Mouse (Mus musculus): ENCODE measurements at regions not wholly inside any gene's neighbourhood (a gene's known extent, or its start where the extent isn't known, plus 50 kb on each side); places are given as distances from the start of the nearest gene placed in this dataset.

- no peak for DNase-seq (ENCODE audit: extremely low read depth, low read depth, low spot score)
Measured at GRCm38 (mm10) chr3:61740088-61740487, 374.3 kb upstream of the B430305J03Rik start.

DNA sequence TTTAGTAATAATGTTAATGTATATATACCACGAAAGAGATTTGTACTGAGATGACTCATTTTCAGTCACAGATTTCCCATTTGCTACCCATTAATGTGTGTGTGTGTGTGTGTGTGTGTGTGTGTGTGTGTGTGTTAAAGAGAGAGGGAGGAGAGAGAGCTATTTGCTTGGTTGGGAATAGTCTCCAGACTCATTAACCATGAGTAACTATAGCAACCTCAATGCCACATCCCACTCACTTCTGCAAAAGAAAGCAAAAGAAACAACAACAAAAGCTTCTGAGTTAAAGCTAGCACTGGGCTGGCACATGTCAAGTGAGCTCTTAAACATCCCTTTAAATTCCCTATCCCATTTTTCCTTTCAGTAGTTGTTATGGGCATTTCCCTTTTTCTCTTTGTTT is 372.8 kb upstream of the B430305J03Rik start:
- DNase-seq (ENCODE audit: extremely low read depth, low read depth, low spot score), result no peak

DNA sequence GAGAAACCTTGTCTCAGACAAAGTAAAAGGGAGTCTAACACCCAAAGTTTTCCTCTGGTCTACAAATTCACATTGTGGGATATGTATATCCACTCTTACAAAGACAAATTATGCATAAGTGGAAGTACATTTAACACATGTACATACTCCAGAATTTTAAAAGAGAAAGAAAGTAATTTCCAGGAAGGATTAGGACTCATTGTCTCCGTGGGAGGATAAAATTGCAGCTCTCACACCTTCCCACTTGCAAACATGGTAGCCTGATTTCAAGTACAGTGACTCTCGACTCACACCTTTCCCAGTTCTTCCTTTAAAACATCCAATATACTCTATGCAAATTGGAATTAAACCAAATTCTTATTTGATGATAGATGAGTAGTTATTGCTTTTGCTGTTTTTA is 351.0 kb upstream of the B430305J03Rik start:
- DNase-seq (ENCODE audit: extremely low read depth, low read depth, low spot score), result no peak

DNA sequence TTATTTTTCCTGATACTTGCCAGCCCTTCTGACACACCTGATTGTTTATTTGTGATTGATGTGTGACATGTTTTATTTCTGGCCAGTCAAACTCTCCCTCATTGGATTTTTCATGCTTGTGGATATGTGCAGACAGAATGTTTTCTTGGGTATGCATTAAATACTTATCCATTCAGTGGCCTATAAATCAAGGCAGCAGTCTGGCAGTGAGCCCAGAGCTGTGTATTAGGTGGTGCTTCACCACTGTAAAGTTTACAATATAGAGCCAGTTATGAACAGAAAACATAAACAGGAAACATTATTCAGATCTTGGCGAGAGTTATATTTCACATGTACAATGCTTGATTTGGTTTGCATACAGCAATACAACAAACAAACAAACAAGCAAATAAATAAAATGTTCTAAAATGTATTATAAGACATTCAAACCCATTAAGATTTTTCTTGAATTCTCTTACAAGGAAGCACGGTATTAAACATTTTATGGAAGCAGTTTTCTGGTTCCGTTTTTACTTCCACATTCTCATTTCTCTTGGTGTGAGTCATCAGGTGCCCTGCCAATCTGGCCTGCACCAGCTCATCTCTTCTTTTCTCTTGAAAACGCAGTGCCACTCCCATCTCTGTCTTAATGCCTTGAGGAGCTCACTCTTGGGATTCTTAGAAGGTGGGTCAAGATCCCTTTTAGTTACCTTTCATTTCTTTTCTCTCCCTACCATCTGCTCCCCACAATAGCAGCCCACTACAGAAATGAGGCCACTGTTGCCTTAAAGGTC is 322.4 kb upstream of the B430305J03Rik start:
- no peak for DNase-seq (ENCODE audit: extremely low read depth, low read depth, low spot score)

GRCm38 (mm10) chr3:61670874-61671273 is 305.1 kb upstream of the B430305J03Rik start:
- no peak for DNase-seq (ENCODE audit: extremely low read depth, low read depth, low spot score)

- DNase-seq (ENCODE audit: extremely low read depth, low read depth, low spot score), result no peak
Measured at GRCm38 (mm10) chr3:61656143-61656542, 290.4 kb upstream of the B430305J03Rik start.

DNA sequence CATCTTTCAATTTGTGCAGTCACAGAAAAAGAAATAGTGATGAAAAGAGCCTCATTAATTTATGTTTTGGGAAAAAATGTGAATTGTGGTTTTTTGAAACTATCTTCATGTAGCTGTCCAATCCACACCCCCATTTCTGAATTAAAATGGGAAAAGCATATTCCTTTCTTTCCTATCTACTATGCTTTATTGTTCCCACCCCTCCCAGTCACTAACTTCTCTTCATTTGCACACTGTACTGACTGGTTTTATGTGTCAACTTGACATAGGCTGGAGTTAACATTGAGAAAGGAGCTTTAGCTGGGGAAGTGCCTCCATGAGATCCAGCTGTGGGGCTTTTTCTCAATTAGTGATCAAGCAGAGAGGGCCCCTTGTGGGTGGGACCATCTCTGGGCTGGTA is 262.8 kb upstream of the B430305J03Rik start:
- no peak for DNase-seq (ENCODE audit: extremely low read depth, low read depth, low spot score)

GRCm38 (mm10) chr3:61628099-61628498 is 262.3 kb upstream of the B430305J03Rik start:
- no peak for DNase-seq (ENCODE audit: extremely low read depth, low read depth, low spot score)

GRCm38 (mm10) chr3:61623954-61624487 is 258.3 kb upstream of the B430305J03Rik start:
- DNase-seq (ENCODE audit: extremely low read depth, low read depth, low spot score), result no peak

GRCm38 (mm10) chr3:61605469-61605868 is 239.7 kb upstream of the B430305J03Rik start:
- no peak for DNase-seq (ENCODE audit: extremely low read depth, low read depth, low spot score)

DNA sequence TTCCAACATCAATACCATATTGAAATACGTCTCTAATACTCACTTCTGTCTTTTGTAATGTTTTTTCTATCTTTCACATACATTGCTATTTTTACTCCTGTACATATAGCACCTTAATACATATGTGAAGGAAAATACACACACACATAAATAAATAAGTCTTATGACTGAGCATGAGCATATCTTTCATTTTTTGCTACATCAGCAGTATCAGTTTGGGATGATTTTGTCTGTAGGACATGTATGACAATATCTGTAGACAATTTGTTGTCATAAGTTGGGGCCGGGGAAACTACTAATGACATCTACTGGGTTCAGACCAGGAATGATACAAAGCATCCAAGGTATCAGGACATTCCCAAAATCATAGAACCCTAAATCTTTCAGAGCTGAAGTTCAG is 237.1 kb upstream of the B430305J03Rik start:
- no peak for DNase-seq (ENCODE audit: extremely low read depth, low read depth, low spot score)

DNA sequence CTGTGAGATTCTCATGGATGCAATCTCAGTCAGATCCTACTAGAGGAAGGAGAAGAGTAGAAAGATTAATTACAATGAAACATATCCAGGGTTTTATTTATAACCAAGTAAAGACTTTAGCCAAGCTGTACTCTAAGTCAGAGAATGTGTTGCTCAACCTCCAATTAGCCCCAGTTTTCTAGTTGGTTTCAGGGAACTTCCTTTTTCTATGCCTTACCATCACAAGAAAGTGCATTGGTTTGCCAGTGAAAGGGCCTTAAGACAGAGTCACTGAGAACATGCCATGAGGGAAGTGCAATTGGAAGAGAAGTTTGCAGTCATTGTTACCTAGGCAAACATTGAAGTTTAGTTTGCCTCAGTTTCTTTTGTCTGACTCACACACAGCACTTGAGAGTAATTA is 229.8 kb upstream of the B430305J03Rik start:
- DNase-seq (ENCODE audit: extremely low read depth, low read depth, low spot score), result no peak

DNA sequence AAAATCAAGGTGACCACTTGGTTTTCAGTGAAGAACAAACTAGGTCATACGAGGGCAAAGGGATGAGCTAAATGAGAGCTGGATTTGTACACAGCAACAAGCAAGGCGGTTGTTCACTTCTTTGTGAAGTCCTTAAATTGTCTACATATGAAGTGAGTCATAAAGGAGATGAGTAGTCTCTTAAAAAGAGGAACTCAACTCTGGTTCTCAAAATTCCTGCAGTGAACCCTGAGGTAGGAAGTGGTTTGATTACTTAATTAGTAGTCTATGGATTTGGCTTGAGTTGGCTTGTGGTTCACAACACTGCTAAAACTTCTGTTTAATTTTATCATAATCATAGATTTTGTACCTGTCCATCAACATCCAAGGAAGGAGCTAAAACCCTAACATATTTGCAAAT is 226.6 kb upstream of the B430305J03Rik start:
- no peak for DNase-seq (ENCODE audit: extremely low read depth, low read depth, low spot score)

DNA sequence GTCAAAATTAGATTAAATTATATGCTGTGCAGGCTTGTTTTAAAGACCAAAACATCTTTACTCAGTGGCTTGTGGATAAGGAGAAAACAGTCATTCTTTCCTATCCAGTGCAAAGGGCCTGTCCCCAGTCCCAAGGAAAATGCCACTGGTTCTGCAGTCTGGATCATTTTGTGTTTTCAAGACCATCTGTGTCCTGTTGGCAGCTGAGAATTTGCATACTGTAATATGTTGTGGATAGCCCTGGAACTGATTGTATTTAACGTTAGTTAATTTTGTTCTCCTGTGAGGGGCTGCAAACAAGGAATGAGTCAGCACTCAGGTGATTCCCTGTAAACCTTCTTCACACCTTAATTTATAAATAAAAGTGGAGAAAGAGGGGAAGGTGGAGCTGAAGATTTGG is 217.9 kb upstream of the B430305J03Rik start:
- no peak for DNase-seq (ENCODE audit: extremely low read depth, low read depth, low spot score)

- DNase-seq (ENCODE audit: extremely low read depth, low read depth, low spot score), result no peak
Measured at GRCm38 (mm10) chr3:61582927-61583326, 217.2 kb upstream of the B430305J03Rik start.

- no peak for DNase-seq (ENCODE audit: extremely low read depth, low read depth, low spot score)
Measured at GRCm38 (mm10) chr3:61580252-61580651, 214.5 kb upstream of the B430305J03Rik start.

GRCm38 (mm10) chr3:61537113-61537512 is 171.4 kb upstream of the B430305J03Rik start:
- no peak for DNase-seq (ENCODE audit: extremely low read depth, low read depth, low spot score)

- no peak for DNase-seq (ENCODE audit: extremely low read depth, low read depth, low spot score)
Measured at GRCm38 (mm10) chr3:61535751-61536150, 170.0 kb upstream of the B430305J03Rik start.

- DNase-seq (ENCODE audit: extremely low read depth, low read depth, low spot score), result no peak
Measured at GRCm38 (mm10) chr3:61503178-61503577, 137.4 kb upstream of the B430305J03Rik start.

DNA sequence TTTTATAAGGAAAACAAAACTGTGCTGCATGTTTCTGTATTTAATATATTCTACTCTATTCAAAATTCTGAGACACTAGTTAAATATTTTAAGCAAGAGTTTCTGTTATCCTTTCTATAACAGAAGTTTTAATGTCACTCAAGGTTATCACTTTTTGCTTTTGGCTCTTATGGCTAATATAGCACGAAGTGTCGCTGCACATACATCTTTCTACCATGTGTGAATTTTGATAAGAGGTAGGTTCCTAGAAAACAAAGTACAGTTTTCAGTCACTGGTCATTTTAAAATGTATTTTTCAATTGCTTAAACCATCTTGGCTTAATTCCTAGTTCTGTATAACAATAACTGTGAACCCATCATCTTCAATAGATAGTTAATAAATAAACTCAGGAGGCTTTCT is 129.1 kb upstream of the B430305J03Rik start:
- DNase-seq (ENCODE audit: extremely low read depth, low read depth, low spot score), result no peak

DNA sequence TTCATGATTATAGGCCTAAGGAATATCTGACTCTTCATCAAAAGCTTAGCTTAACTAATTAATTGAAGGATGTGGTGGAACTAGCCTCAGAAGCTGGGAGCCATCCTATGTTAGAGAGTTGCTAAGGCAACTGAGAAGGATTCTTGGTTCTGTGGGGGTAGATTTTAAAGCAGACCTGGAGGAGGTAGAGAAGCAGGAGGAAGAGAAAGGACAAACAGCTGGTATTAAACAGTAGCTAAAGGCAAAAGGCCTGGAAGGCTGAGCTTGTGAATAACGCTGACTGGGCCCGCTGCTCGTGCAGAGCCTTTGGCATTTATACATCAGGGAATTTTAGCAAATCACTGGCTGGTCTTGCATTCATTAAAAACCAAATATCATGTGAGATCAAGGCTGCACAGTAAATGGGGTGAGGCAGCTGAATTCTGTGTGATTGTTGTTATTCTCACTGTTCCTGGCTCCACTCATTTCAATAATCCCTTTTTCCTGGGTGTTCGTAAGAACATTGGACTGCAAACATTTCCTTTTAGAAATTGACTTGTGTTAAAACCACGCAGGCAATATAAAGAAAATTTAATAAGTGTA is 121.1 kb upstream of the B430305J03Rik start:
- no peak for DNase-seq (ENCODE audit: extremely low read depth, low read depth, low spot score)

- no peak for DNase-seq (ENCODE audit: extremely low read depth, low read depth, low spot score)
Measured at GRCm38 (mm10) chr3:61478861-61479584, 113.3 kb upstream of the B430305J03Rik start.

Measured in fat pad, adult 2 months (tissue).